Mouse (Mus musculus) R1 (cell line): Measurements from ENCODE around the gene Olfr987.
"Not testable (repeated sequence)": the region's sequence is repeated elsewhere in the genome, so short reads cannot be mapped to it uniquely, and the experiment has no call there.

Experiments used
- DNase-seq: peaks from one replicate; pipeline ENCODE4 v3.0.0-alpha.2; 2018; ENCODE audit warnings: low read depth, low spot score

The Olfr987 gene

DNA sequence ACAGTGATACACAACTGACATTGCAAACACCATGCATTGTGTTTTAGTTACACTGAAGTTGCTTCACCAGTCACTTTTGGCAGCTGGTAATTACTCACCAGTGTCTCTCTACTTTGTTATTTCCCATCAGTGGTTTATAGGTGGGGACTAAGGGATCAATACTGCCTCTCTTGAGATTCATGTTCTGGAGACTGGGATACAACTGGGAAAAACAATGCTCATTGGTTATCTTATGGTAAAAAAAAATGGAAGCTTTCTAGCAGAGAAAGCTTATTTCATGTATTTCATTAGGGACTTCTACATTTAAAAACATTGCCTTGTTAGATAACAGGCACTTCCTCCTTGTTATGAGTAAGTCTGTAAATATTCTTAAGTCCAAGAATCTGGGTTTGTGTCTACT, at the start of gene Olfr987:
TSS of gene Olfr987 (minus strand) at position 101 of the 400 bp plus-strand sequence.
- DNase-seq, result not testable (repeated sequence)

DNA sequence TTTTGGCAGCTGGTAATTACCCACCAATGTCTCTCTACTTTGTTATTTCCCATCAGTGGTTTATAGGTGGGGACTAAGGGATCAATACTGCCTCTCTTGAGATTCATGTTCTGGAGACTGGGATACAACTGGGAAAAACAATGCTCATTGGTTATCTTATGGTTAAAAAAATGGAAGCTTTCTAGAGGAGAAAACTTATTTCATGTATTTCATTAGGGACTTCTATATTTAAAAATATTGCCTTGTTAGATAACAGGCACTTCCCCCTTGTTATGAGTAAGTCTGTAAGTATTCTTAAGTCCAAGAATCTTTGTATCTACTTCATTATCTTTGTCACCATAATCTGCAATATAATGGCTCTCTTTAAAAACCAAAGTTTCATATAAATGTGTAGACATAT, 24.0 kb upstream of the Olfr987 start, which contains the start of gene Olfr988:
TSS of gene Olfr988 (minus strand) at position 101 of the 400 bp plus-strand sequence.
- DNase-seq, result not testable (repeated sequence)

DNA sequence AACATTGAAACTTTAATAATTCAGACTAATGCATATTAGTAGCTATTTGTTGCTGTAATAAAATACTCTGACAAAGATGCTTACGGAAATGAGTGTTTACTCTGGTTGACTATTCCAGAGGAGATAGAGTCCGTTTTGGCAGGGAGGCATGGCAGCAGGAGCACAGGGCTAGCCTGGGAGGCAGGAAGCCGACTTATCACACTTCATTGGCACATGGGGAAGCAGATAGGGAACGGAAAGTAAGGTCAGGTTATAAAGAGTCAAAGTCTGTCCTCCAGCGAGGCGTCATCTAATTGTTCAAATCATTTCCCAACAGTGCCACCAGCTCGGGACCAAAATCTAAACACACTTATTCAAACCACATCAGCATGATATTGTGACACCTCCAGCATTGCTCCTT, 857 bp upstream of the Olfr987 start:
- DNase-seq, result no peak

DNA sequence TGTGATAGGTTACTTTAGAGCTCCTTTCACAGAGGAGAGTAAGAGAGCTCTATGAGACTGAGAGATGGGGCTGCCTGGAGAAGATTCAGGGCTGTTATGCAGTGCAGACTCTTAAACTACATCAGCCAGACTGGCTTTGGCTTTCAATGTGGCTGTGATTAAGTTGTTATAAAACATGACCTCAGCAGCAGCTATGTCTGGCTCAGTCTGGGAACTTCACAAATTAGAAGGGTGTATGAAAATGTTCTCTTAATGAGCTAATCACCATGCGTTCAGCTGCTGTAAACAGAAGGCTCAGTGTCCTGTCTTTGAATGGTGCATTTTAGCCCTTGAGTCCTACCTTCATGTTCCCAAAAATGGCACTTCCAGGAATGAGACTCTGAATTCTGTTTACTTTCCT, 20.0 kb downstream of the Olfr987 start:
- no peak for DNase-seq

DNA sequence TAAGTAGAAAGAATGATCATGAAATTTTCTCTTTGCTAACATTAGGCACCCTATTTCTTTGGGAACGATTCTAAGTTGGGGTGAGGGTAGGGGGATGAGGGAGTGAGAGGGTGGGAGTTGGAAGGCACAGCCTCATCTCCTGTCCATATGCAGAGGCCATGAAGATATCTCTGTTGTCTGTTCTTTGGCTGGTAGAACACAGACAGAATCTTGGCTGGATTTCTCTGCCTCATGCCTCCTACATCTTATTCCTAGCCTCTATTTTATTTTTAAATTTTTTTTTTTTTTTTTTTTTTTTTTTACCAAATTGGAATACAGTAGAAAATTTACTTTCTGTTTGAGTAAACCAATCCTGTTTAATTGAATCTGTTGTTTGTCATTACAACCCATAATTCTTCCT, 53.7 kb downstream of the Olfr987 start:
- DNase-seq, result no peak

DNA sequence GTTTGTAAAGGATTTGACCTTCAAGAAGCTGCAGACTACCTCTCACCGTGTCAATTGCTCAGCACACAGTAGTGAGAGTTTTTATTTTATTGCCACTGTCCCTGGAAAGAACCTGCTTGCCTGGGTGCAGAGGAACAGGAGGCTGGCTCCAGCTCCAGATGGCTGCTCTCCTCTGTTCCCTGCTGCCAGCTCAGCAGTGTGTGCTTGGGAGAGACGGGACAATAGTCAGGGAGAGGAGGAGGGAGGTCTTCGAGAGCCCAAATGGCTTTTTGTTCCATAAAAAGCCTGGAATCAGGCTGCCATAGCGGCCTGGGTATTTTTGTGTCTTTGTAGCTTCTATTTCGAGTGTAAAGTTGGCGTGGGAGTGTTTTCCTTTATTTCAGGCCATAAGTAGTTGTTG, 54.5 kb downstream of the Olfr987 start:
- DNase-seq, result peak; percentile 1

DNA sequence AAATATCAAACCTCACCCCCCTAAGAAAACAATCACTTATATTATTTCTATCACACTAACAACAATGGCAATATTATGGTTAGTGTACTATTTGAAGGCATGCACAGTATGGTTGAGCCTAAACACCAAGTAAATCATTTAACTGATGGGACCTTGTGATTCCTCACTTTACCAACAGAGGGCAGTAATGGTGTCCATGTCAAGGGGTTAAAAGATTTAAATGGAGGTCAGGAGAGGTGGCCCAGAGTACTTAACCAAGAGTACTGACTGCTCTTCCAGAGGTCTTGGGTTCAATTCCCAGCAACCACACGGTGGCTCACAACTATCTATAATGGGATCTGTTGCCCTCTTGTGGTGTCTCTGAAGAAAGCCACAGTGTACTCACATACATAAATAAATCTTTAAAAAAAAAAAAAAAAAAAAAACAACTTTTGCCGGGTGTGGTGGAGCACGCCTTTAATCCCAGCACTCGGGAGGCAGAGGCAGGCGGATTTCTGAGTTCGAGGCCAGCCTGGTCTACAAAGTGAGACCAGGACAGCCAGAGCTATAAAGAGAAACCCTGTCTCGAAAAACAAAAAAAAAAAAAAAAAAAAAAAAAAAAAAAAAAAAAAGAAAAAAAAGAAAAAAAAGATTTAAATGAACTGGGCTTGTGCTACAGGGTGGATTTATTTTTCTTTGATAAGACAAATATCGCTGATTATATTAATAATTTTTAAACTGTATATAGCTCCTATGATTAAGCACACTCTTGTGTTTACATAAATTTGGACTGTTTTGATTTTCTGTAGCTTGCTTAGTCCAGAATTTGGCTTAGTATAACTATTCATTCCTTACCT, 55.3 kb downstream of the Olfr987 start:
- peak; percentile 83 for DNase-seq

DNA sequence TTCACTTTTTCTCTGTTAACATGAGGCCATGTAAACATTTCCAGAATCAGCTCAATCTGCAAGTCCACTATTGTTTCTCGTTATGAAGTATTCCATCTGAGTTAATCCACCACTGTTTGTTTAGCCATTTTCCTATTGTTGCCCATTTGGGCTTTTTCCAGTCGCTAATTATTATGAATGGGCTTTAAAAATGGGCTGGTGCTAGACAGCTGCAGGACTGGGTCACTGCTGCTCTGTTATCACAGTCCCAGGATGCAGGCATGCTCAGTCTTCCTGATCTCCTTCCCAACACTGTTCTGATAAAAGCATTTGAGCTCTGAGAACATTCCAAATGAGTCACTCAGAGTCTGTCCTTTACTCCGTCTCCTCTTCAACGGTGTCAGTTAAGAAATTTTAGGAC, 58.1 kb downstream of the Olfr987 start:
- no peak for DNase-seq
